Mouse (Mus musculus): ENCODE measurements around the gene Il31. TPM values are rescaled to one million over a fixed set of nuclear protein-coding genes. Genes with fewer than 3 reads are reported as not detected.

The Il31 gene
- not detected for total RNA-seq (2023)

GRCm38 (mm10) chr5:123489112-123489785 is at the start of gene Il31, which contains the start of gene Lrrc43:
Gene Il31 (minus strand): TSS chr5:123489489.
Gene Lrrc43 (plus strand): TSS chr5:123489305.

GRCm38 (mm10) chr5:123525281-123525680 is 36.0 kb upstream of the Il31 start, which contains the start of gene Gm49027:
Gene Gm49027 (minus strand): TSS chr5:123525488.

GRCm38 (mm10) chr5:123523692-123524392 is 34.6 kb upstream of the Il31 start, which contains the start of gene Diablo:
Gene Diablo (minus strand): TSS chr5:123524176.

DNA sequence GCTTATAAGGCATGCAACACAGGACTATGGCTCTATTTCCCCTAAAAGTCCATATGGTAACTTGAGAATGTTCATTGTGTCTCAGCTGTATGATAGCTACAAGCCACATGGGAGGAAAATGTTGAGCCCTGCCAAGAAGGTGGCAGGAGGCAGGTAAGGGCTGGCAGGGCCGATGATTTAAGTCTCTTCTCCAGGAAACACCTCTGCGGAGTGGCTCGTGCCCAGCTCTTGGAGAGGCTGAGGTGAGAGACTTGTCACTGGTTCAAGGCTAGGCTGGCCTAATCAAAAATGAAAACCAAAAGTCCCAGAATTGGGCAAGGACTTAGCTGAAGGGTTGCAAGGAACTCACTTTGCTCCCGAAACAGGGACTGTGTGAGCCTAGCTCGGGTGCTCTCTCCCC is 20.9 kb upstream of the Il31 start, which contains the start of gene B3gnt4:
TSS of gene B3gnt4 (plus strand) at position 301 of the 400 bp plus-strand sequence.

Other genes starting within 250 kb of the Il31 start
- gene Wdr66, start 237.4 kb downstream of the Il31 start, total RNA-seq (2023): under 1 TPM; 0.13 to 0.15 TPM
- gene Bcl7a, start 145.7 kb downstream of the Il31 start, total RNA-seq (2023): 1 to 10 TPM; 5.6 to 8.2 TPM
- 10 to 100 TPM; 36.5 to 38.2 TPM for gene Mlxip, start 94.7 kb downstream of the Il31 start, total RNA-seq (2023)
- gene Lrrc43, start 184 bp downstream of the Il31 start, total RNA-seq (2023): not detected
- gene B3gnt4, start 21.0 kb upstream of the Il31 start, total RNA-seq (2023): not detected
- gene Diablo, start 34.7 kb upstream of the Il31 start, total RNA-seq (2023): 10 to 100 TPM; 23.9 to 27.1 TPM
- 1 to 10 TPM; 1.4 to 2.4 TPM for gene Gm49027, start 36.0 kb upstream of the Il31 start, total RNA-seq (2023)
- gene Vps33a, start 83.5 kb upstream of the Il31 start, total RNA-seq (2023): 10 to 100 TPM; 26.2 to 27.9 TPM
- 10 to 100 TPM; 83.3 to 95.2 TPM for gene Clip1, start 195.1 kb upstream of the Il31 start, total RNA-seq (2023)
- gene Zcchc8, start 231.6 kb upstream of the Il31 start, total RNA-seq (2023): 100 to 1,000 TPM in 1 of 2 experiments, 10 to 100 TPM in 1; 99.9 to 105 TPM